Mouse (Mus musculus) ES-E14 (cell line): ENCODE data around the gene Lactb.

Experiments
- HCFC1 ChIP-seq: IDR thresholded peaks from 2 replicates; pipeline ENCODE4 v1.6.1; 2012; ENCODE audit warnings: low read length, inconsistent platforms, borderline replicate concordance; ENCODE audit not compliant: insufficient read depth
- ZC3H11A ChIP-seq: IDR thresholded peaks from 2 replicates; pipeline ENCODE4 v1.6.1; 2012; ENCODE audit warnings: low read depth, mild to moderate bottlenecking, inconsistent platforms, low read length, borderline replicate concordance
- ZNF384 ChIP-seq: IDR thresholded peaks from 2 replicates; pipeline ENCODE4 v1.6.1; 2012; ENCODE audit warnings: low read depth, low read length, inconsistent platforms

GRCm38 (mm10) chr9:66909922-66910321 is 65.4 kb downstream of the Lactb start:
- TF ChIP-seq ZC3H11A, result no peak
- TF ChIP-seq HCFC1, result no peak
- TF ChIP-seq ZNF384, result no peak
